Mouse (Mus musculus) G1E (cell line): ENCODE data around the gene Sec24a.

Experiments
- CTCF ChIP-seq: IDR thresholded peaks from 2 replicates; pipeline ENCODE4 v1.5.1; 2012; ENCODE audit warnings: low read depth, low read length, inconsistent platforms, mixed read lengths
- GATA1 ChIP-seq: IDR thresholded peaks from 2 replicates; pipeline ENCODE4 v1.6.1; 2012; ENCODE audit warnings: borderline replicate concordance, low read length, inconsistent platforms, mixed read lengths
- GATA2 ChIP-seq: IDR thresholded peaks from 2 replicates; pipeline ENCODE4 v1.6.1; 2012; ENCODE audit warnings: low read depth, low read length, inconsistent platforms, borderline replicate concordance
- POLR2AphosphoS5 ChIP-seq: IDR thresholded peaks from 2 replicates; pipeline ENCODE4 v1.6.1; 2012; ENCODE audit warnings: low read depth, low read length, inconsistent platforms; ENCODE audit not compliant: insufficient replicate concordance
- TAL1 ChIP-seq: conservative IDR thresholded peaks from 2 replicates; pipeline ENCODE4 v1.6.1; 2012; ENCODE audit warnings: low read depth, low read length, inconsistent platforms, mixed read lengths

DNA sequence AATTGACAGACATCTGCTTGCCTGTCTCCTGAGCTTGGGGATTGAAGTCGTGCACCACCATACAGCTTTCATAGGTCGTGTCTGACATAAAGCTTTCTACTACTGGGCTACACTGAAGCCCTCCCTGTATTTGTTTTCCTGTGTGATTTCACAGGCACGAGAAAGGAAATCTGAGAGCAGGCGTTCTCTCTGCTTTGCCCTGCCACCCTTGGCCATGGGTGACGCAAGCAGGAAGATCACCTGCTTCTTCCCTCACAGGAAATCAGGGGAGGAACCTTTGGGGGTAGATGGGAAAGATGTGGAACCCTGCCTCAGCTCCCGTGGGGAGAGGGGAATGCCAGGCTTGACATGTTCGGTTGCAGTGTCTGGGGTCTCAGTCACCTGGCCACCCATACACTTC, 105.1 kb downstream of the Sec24a start:
- no peak for TF ChIP-seq GATA1
- TF ChIP-seq CTCF: no peak
- no peak for TF ChIP-seq TAL1
- no peak for TF ChIP-seq POLR2AphosphoS5
- no peak for TF ChIP-seq GATA2
